Mouse (Mus musculus): Measurements from ENCODE around the gene Hrh1. TPM values are rescaled to one million over a fixed set of nuclear protein-coding genes. Genes with fewer than 3 reads are reported as not detected.

The Hrh1 gene
- 0.05 and 0.09 TPM in 2 replicates for polyA plus RNA-seq (2015; fragmentation: Nextera tagmentation; extraction: Ambion mirVana)

DNA sequence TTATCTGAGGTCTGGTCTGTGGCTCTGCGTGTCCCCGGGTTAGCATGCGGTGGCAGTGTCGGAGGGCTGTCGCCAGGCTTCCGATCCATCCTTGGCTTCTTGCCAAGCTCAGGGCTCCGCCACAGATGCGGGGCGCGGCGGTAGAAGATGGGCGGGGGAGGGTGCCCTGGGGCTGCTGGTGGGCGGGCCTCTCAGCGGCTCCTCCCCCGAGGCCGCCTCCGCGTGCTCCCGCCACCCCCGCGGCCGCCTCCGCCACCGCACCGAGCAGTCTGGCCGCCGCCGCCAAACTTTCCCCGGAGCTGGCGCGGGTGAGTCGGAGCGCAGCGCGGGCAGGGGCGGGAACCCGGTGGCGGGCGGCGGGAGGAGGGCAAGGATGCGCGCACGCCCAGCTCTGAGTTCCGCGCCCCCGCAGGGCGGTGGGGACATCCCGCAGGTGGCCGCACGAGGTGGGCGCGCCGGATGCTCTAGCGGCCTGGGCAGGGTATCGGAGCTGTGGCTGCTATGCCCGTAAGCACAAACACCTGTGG, at the start of gene Hrh1:
Hrh1 (plus strand) TSS at position 246 of the 527 bp plus-strand sequence.
- no peaks in the 10 kb centered on the region for H3K9me3 ChIP-seq (replicated peaks)
- H3K4me3 ChIP-seq (replicated peaks): peak within 1 kb of the TSS; percentile 35
- H3K27ac ChIP-seq (replicated peaks): no peak within 1 kb of the TSS
- no peak within 1 kb of the TSS for H3K9ac ChIP-seq
- H3K4me1 ChIP-seq (replicated peaks): peaks cover 7% of the 10 kb centered on the region
- WGBS (ENCODE audit: insufficient replicate concordance): 2% methylated on average over 56 of the region's 56 CpGs
- ATAC-seq (ENCODE audit: insufficient read depth): no peak
- peaks cover 63% of the 10 kb centered on the region for H3K27me3 ChIP-seq
- H3K36me3 ChIP-seq (replicated peaks): no peaks in the 10 kb centered on the region
- peak within 1 kb of the TSS; percentile 52 for H3K4me2 ChIP-seq

DNA sequence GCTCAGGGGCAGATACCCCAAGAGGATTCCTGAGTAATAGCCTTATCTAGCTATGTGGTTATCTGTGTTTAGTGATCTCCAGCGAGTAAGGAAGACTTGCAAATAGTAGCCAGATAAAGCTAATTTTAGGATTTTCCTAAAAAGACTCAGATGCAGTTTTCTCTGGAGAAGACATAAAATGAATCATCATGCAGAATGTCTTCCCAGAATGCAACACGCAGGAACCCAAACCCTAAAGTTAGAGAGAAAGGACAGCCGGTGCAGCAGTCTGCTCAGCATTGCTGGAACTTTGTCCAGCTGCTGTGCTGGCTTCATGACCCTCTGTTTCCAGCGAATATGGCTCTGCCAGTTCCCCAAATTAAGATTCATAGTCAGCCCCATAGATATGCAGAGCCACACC, 43.1 kb upstream of the Hrh1 start:
- Histone ChIP-seq H3K27ac (replicated peaks) (no peak overlapping the region), H3K4me3 (replicated peaks) (no peak overlapping the region), H3K36me3 (replicated peaks) (no peaks in the 10 kb centered on the region), H3K4me1 (replicated peaks) (no peaks in the 10 kb centered on the region), H3K9ac (no peak overlapping the region), H3K4me2 (no peak overlapping the region), H3K27me3 (no peaks in the 10 kb centered on the region), H3K9me3 (replicated peaks) (no peaks in the 10 kb centered on the region)
- no peak for ATAC-seq (ENCODE audit: insufficient read depth)
- 51% methylated on average over 4 of the region's 4 CpGs for WGBS (ENCODE audit: insufficient replicate concordance)

DNA sequence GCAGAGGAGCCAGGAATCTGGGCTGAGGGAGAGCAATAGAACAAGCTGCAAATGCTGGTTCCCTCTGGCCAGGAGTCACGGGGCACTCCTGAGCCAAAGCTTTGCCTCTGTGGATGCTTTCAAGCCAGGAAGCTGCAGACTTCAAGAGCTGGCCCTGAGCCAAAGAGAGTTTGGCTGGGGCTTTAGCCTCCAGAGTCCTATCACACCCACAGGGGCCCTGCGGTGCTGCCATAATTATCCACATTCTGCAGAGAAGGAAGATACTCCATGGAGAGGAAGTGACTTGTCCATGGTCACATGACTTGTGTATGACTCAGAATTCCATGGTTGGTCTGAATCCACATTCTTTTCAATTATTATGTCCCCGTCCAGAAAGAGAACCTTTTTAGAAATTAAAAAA, 39.6 kb upstream of the Hrh1 start:
- H3K9ac ChIP-seq: no peak overlapping the region
- no peaks in the 10 kb centered on the region for H3K9me3 ChIP-seq (replicated peaks)
- no peak overlapping the region for H3K27ac ChIP-seq (replicated peaks)
- no peak for ATAC-seq (ENCODE audit: insufficient read depth)
- WGBS (ENCODE audit: insufficient replicate concordance): 44% methylated on average over 3 of the region's 3 CpGs
- no peaks in the 10 kb centered on the region for H3K27me3 ChIP-seq
- no peaks in the 10 kb centered on the region for H3K36me3 ChIP-seq (replicated peaks)
- H3K4me1 ChIP-seq (replicated peaks): no peaks in the 10 kb centered on the region
- no peak overlapping the region for H3K4me2 ChIP-seq
- no peak overlapping the region for H3K4me3 ChIP-seq (replicated peaks)

DNA sequence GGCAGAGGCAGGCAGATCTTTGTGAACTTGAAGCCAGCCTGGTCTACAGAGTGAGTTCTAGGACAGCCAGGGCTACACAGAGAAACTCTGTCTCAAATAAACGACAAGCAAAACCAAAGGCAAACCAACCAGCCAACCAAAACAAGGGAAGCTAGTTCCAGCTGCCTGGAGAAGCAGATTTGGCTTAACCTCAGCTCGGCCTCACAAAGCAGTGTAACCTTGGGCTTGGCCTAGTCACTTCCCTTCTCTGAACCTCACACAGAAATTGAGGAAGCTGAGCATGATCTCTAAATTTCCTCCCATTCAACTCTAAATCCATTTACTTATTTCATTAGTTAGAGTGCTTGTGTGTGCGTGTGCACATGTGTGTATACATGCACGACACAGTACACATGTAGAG, 35.4 kb upstream of the Hrh1 start:
- Histone ChIP-seq H3K9ac (no peak overlapping the region), H3K36me3 (replicated peaks) (no peaks in the 10 kb centered on the region), H3K4me3 (replicated peaks) (no peak overlapping the region), H3K27me3 (no peaks in the 10 kb centered on the region), H3K27ac (replicated peaks) (no peak overlapping the region), H3K9me3 (replicated peaks) (no peaks in the 10 kb centered on the region), H3K4me1 (replicated peaks) (no peaks in the 10 kb centered on the region), H3K4me2 (no peak overlapping the region)
- WGBS (ENCODE audit: insufficient replicate concordance): 28% methylated on average over 4 of the region's 4 CpGs
- ATAC-seq (ENCODE audit: insufficient read depth): no peak

DNA sequence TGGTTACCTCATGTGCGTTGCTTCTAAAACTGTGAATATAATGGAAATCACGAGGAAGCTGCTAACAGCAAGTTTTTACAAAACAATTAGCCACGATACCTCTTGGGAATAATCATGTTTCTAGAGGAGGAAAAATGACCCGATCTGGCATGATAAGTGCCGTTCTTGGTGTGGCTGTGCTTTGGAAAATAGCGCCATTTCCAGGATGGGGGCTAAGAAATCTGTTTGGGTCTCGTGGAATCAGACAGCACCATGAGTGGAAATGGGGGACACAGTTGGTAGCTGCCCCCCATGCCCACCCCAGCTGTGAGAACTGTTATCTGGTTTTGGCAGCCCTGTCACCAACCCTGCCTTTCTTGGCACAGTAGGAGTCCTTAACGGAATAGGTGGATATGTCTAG, 34.0 kb upstream of the Hrh1 start:
- ATAC-seq (ENCODE audit: insufficient read depth): no peak
- H3K27ac ChIP-seq (replicated peaks): no peak overlapping the region
- no peaks in the 10 kb centered on the region for H3K36me3 ChIP-seq (replicated peaks)
- H3K4me3 ChIP-seq (replicated peaks): no peak overlapping the region
- no peak overlapping the region for H3K9ac ChIP-seq
- H3K27me3 ChIP-seq: no peaks in the 10 kb centered on the region
- H3K9me3 ChIP-seq (replicated peaks): no peaks in the 10 kb centered on the region
- H3K4me1 ChIP-seq (replicated peaks): no peaks in the 10 kb centered on the region
- WGBS (ENCODE audit: insufficient replicate concordance): 62% methylated on average over 8 of the region's 8 CpGs
- no peak overlapping the region for H3K4me2 ChIP-seq

DNA sequence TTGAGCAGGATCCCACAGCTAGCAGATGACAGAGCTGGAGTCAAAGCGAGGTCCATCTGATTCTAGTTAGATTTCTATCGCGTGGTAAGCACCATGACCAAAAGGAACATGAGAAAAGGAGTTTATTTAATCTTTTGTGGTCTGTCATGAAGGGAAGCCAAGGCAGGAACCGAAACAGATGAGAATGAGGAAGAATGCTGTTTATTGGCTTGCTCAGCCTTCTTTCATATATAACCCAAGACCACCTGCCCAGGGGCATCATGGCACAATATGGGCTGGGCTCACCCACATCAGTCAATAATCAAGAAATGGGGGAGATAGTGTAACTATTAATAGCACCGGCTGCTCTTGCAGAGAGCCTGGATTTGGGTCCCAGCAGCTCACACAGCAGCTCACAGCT, 33.0 kb upstream of the Hrh1 start:
- H3K27ac ChIP-seq (replicated peaks): no peak overlapping the region
- H3K9ac ChIP-seq: no peak overlapping the region
- no peaks in the 10 kb centered on the region for H3K4me1 ChIP-seq (replicated peaks)
- H3K36me3 ChIP-seq (replicated peaks): no peaks in the 10 kb centered on the region
- no peaks in the 10 kb centered on the region for H3K9me3 ChIP-seq (replicated peaks)
- WGBS (ENCODE audit: insufficient replicate concordance): 29% methylated on average over 5 of the region's 5 CpGs
- ATAC-seq (ENCODE audit: insufficient read depth): no peak
- H3K4me2 ChIP-seq: no peak overlapping the region
- H3K4me3 ChIP-seq (replicated peaks): no peak overlapping the region
- no peaks in the 10 kb centered on the region for H3K27me3 ChIP-seq

DNA sequence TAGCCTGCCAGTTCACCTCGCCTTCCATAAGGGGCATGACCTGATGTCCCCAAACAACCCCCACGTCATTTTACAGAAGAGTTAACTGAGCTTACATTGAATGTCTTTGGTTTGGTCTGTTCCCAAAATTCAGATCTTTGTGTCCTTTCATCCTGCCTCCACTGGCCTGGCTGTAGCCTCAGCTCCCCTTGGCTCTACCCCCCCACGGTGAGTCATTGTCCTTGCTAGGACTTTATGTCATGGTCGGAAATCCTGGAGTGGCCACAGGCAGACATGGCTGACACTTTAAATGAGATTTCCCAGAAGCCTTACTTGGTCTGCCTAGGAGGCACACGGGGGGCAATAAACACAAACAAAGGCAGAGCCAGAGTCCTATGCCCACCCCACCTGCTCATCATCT, 31.5 kb upstream of the Hrh1 start:
- Histone ChIP-seq H3K27ac (replicated peaks) (no peak overlapping the region), H3K4me2 (no peak overlapping the region), H3K9ac (no peak overlapping the region), H3K9me3 (replicated peaks) (no peaks in the 10 kb centered on the region), H3K27me3 (no peaks in the 10 kb centered on the region), H3K4me3 (replicated peaks) (no peak overlapping the region), H3K36me3 (replicated peaks) (no peaks in the 10 kb centered on the region), H3K4me1 (replicated peaks) (no peaks in the 10 kb centered on the region)
- ATAC-seq (ENCODE audit: insufficient read depth): no peak
- WGBS (ENCODE audit: insufficient replicate concordance): 42% methylated on average over 5 of the region's 5 CpGs

DNA sequence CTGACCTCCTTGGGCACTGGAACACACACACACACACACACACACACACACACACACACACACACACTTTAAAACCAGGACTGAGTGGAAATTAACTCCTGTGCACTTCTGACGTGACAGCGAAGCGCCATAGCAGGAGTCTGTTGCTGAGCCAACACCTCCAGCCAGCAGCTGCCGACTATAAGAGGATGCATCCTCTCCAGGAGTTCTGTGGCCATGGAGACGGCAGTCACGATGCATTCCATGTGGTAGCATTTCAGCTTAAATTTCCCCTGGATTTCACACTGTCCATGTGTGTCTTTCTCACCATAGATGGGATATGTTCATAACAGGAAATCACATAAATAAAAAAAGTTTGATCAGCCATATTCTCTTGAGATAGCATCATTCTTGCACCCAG, 30.1 kb upstream of the Hrh1 start:
- WGBS (ENCODE audit: insufficient replicate concordance): 70% methylated on average over 6 of the region's 6 CpGs
- Histone ChIP-seq H3K4me1 (replicated peaks) (no peaks in the 10 kb centered on the region), H3K9me3 (replicated peaks) (no peaks in the 10 kb centered on the region), H3K36me3 (replicated peaks) (no peaks in the 10 kb centered on the region), H3K9ac (no peak overlapping the region), H3K4me3 (replicated peaks) (no peak overlapping the region), H3K4me2 (no peak overlapping the region), H3K27me3 (no peaks in the 10 kb centered on the region), H3K27ac (replicated peaks) (no peak overlapping the region)
- no peak for ATAC-seq (ENCODE audit: insufficient read depth)

DNA sequence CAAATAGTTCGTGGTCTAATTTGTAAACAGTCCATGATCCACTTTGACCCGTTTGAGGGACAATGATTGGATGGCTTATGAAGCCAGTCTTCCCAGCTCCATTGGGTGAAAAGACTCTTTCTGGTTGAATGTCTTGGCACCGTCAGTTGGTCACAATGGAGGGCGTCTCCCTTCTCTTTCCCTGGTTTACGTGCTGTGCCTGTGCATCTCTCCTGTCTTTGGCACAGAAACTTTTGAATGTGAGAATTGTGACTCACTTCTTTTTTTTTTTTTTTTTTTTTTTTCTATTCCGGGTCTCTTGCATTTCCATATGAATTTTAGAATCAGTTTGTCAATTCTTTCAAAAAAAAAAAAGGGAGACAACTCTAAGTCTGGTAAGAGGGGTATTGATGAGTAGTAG, 29.5 kb upstream of the Hrh1 start:
- 54% methylated on average over 6 of the region's 6 CpGs for WGBS (ENCODE audit: insufficient replicate concordance)
- ATAC-seq (ENCODE audit: insufficient read depth): no peak
- Histone ChIP-seq H3K27me3 (no peaks in the 10 kb centered on the region), H3K4me2 (no peak overlapping the region), H3K9me3 (replicated peaks) (no peaks in the 10 kb centered on the region), H3K4me1 (replicated peaks) (no peaks in the 10 kb centered on the region), H3K36me3 (replicated peaks) (no peaks in the 10 kb centered on the region), H3K9ac (no peak overlapping the region), H3K27ac (replicated peaks) (no peak overlapping the region), H3K4me3 (replicated peaks) (no peak overlapping the region)

DNA sequence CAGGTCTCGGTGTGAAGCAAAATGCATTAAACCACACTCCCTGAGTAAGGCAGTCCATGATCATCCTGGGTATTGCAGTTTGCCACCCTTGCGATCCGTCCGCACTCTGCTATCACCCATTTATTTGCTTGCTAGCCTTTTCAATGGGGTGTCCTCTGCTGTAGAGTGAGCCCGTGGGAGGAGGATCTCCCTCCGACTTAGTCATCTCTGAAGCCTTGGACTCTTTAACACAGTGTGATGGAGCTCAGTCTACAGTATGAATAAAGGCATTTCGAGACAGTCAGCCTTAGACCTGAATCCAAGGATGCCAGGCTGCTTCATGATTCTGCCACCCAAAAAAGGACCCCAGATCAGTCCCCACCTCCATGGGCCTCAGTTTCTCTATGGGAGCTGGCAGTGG, 25.0 kb upstream of the Hrh1 start:
- ATAC-seq (ENCODE audit: insufficient read depth): no peak
- no peaks in the 10 kb centered on the region for H3K27me3 ChIP-seq
- WGBS (ENCODE audit: insufficient replicate concordance): 63% methylated on average over 7 of the region's 7 CpGs

DNA sequence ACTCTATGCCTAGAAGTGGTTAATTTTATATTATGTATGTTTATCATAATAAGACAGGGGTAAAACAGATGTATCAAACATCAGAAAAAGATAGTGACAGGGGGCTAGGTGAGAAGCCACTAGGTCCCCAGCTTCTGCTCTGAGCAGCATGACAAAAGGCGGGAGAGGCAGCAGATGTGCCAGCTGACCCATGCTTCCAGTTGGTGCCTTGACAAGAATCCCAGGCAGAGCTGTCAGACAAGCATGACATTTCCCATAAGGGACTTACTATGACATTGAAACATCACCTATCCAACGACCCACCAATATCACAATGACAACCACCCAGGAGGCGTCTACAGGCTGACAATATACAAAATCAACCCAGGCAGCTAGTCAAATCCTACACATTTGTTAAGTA, 16.9 kb upstream of the Hrh1 start:
- Histone ChIP-seq H3K4me2 (no peak overlapping the region), H3K4me1 (replicated peaks) (no peaks in the 10 kb centered on the region), H3K36me3 (replicated peaks) (no peaks in the 10 kb centered on the region), H3K27me3 (no peaks in the 10 kb centered on the region), H3K9me3 (replicated peaks) (no peaks in the 10 kb centered on the region), H3K4me3 (replicated peaks) (no peak overlapping the region), H3K9ac (no peak overlapping the region), H3K27ac (replicated peaks) (no peak overlapping the region)
- 51% methylated on average over 3 of the region's 3 CpGs for WGBS (ENCODE audit: insufficient replicate concordance)
- ATAC-seq (ENCODE audit: insufficient read depth): no peak

More for the DNA sequence above, 25.0 kb upstream of the Hrh1 start:
- Histone ChIP-seq H3K4me1 (replicated peaks) (no peaks in the 10 kb centered on the region), H3K4me3 (replicated peaks) (no peak overlapping the region), H3K9me3 (replicated peaks) (no peaks in the 10 kb centered on the region), H3K27ac (replicated peaks) (no peak overlapping the region), H3K4me2 (no peak overlapping the region), H3K9ac (no peak overlapping the region), H3K36me3 (replicated peaks) (no peaks in the 10 kb centered on the region)

DNA sequence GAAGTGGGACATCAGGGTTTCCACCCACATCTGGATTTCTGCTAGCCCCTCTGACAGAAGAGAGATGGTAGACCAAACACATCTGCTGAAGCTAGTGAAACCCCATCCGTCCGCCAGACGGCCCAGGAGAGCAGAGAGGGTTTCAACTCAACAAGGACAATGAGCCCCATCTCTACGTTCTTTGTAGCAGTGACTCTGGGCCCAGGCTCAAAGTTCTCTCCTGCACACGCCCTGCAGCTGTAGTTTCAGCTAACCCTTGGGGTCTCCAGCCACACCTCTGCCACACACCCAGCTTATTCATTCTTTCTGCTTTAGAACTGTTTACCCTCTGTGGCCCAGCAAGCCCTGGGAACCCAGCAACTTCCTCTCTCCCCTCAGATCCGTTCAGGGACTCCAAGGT, 10.4 kb upstream of the Hrh1 start:
- 38% methylated on average over 6 of the region's 6 CpGs for WGBS (ENCODE audit: insufficient replicate concordance)
- no peak overlapping the region for H3K9ac ChIP-seq
- H3K4me1 ChIP-seq (replicated peaks): no peaks in the 10 kb centered on the region
- H3K27ac ChIP-seq (replicated peaks): no peak overlapping the region
- H3K27me3 ChIP-seq: no peaks in the 10 kb centered on the region
- no peak overlapping the region for H3K4me3 ChIP-seq (replicated peaks)
- no peaks in the 10 kb centered on the region for H3K9me3 ChIP-seq (replicated peaks)
- H3K36me3 ChIP-seq (replicated peaks): no peaks in the 10 kb centered on the region
- no peak for ATAC-seq (ENCODE audit: insufficient read depth)
- no peak overlapping the region for H3K4me2 ChIP-seq

Measured in liver, embryonic 15.5 days (tissue).